Mouse (Mus musculus) MEL (cell line): ENCODE measurements around the gene Cerk.

Experiments used
- CTCF ChIP-seq, 3 experiments: IDR thresholded peaks in 2 of 3; conservative IDR thresholded peaks in 1 of 3; 2 replicates each; pipeline ENCODE4 v1.5.1; 2011 to 2012; ENCODE audit warnings: low read length in 3 of 3, low read depth in 2 of 3, mild to moderate bottlenecking in 2 of 3, improper control_type of control experiment in 1 of 3, inconsistent platforms in 1 of 3, mixed read lengths in 1 of 3, moderate library complexity in 1 of 3; ENCODE audit not compliant: control insufficient read depth in 1 of 3, insufficient read depth in 1 of 3, poor library complexity in 1 of 3, severe bottlenecking in 1 of 3
- EP300 ChIP-seq, 2 experiments: IDR thresholded peaks; 2 replicates each; pipeline ENCODE4 v1.6.1; 2011; ENCODE audit warnings: improper control_type of control experiment in 2 of 2, low read length in 2 of 2, low read depth in 1 of 2, mild to moderate bottlenecking in 1 of 2
- GATA1 ChIP-seq: IDR thresholded peaks from 2 replicates; pipeline ENCODE4 v1.6.1; 2011; ENCODE audit warnings: low read depth, low read length, improper control_type of control experiment
- HCFC1 ChIP-seq: IDR thresholded peaks from 2 replicates; pipeline ENCODE4 v1.6.1; 2012; ENCODE audit warnings: low read depth, mild to moderate bottlenecking, inconsistent platforms, low read length, improper control_type of control experiment, moderate library complexity
- KAT2A ChIP-seq: conservative IDR thresholded peaks from 2 replicates; pipeline ENCODE4 v1.6.1; 2012; ENCODE audit warnings: low read depth, low read length, improper control_type of control experiment, inconsistent platforms
- MAX ChIP-seq: IDR thresholded peaks from 2 replicates; pipeline ENCODE4 v1.6.1; 2011; ENCODE audit warnings: low read length, improper control_type of control experiment
- MXI1 ChIP-seq: IDR thresholded peaks from 2 replicates; pipeline ENCODE4 v1.6.1; 2011; ENCODE audit warnings: mild to moderate bottlenecking, low read depth, low read length, improper control_type of control experiment
- POLR2A ChIP-seq, 2 experiments: IDR thresholded peaks; 2 replicates each; pipeline ENCODE4 v1.6.1; 2011 to 2012; ENCODE audit warnings: low read length in 2 of 2, mild to moderate bottlenecking in 2 of 2, control low read depth in 1 of 2, improper control_type of control experiment in 1 of 2, low read depth in 1 of 2, moderate library complexity in 1 of 2; ENCODE audit not compliant: control insufficient read depth in 1 of 2, insufficient read depth in 1 of 2, poor library complexity in 1 of 2
- SMC3 ChIP-seq: IDR thresholded peaks from 2 replicates; pipeline ENCODE4 v1.6.1; 2011; ENCODE audit warnings: low read depth, low read length, improper control_type of control experiment
- TAL1 ChIP-seq: IDR thresholded peaks from 2 replicates; pipeline ENCODE4 v1.6.1; 2012; ENCODE audit warnings: mild to moderate bottlenecking, inconsistent platforms, low read length, moderate library complexity, mixed read lengths
- TBP ChIP-seq: IDR thresholded peaks from 2 replicates; pipeline ENCODE4 v1.8.0; 2011; ENCODE audit warnings: low read depth, low read length, improper control_type of control experiment
- ZC3H11A ChIP-seq: IDR thresholded peaks from 2 replicates; pipeline ENCODE4 v1.6.1; 2012; ENCODE audit warnings: low read depth, mild to moderate bottlenecking, inconsistent platforms, low read length, improper control_type of control experiment
- ZKSCAN1 ChIP-seq: IDR thresholded peaks from 2 replicates; pipeline ENCODE4 v1.6.1; 2012; ENCODE audit warnings: low read depth, mild to moderate bottlenecking, inconsistent platforms, low read length, improper control_type of control experiment, moderate library complexity
- ZNF384 ChIP-seq: IDR thresholded peaks from 2 replicates; pipeline ENCODE4 v1.6.1; 2012; ENCODE audit warnings: low read depth, mild to moderate bottlenecking, inconsistent platforms, low read length, improper control_type of control experiment

DNA sequence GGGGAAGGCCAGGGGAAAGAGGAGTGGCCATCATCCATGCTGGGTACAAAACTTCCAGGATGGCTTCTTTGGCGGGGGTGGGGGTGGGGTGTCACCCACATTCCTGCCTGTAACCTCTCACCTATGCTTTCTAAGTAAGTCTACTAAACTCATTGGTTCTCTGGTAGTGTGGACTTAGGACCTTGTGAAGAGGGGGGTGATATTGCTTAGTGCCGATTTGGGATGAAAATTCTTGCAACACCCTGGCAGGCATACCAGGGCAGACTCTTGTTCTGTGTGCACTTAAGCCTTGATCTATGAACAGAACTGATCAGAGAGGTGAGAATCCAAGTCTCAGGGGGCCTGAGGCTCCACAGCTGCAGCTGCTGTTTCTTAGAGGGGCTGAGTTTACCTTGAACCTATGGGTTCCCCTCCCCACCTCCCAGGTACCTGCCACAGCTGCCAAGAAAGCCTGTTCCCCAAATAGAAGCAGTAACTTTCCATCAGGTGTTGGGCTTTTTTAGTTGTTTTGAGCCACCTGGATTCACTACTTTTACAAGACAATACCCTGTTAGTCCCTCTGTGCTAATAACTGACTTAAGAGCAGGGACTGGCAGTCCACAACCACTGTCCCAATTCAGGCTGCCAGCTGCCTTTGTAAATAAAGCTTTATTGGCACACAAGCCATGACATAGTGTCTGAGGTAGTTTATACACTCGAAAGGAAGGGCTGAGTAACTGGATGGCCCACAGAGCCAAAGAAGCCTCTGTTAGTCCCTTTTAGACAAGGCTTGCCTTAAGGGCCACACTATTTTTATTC is 10.5 kb downstream of the Cerk start:
- TF ChIP-seq EP300 (IDR thresholded peaks at IDR 0.05; ENCODE audit: low read depth in 1 of 2, low read length in 2 of 2) (no peak), CTCF (IDR thresholded peaks at IDR 0.05 in 2 of 3, conservative IDR thresholded peaks at IDR 0.05 in 1 of 3; ENCODE audit: control insufficient read depth in 1 of 3, insufficient read depth in 1 of 3, low read depth in 2 of 3, low read length in 3 of 3, poor library complexity in 1 of 3, severe bottlenecking in 1 of 3) (no peak), POLR2A (IDR thresholded peaks at IDR 0.05; ENCODE audit: control insufficient read depth in 1 of 2, insufficient read depth in 1 of 2, low read depth in 1 of 2, low read length in 2 of 2, poor library complexity in 1 of 2) (no peak), HCFC1 (no peak), TAL1 (no peak), TBP (no peak), GATA1 (no peak), MAX (no peak), ZKSCAN1 (no peak), SMC3 (no peak), ZNF384 (no peak), MXI1 (no peak), KAT2A (no peak), ZC3H11A (no peak)
